Mouse (Mus musculus): ENCODE results near the gene Psd4. TPM values are rescaled to one million over a fixed set of nuclear protein-coding genes. Genes with fewer than 3 reads are reported as not detected.

The Psd4 gene
- polyA plus RNA-seq, 1 experiment from 2014 or later, result 1.3 TPM

Other genes starting within 250 kb of the Psd4 start
- not detected in 2 replicates for gene Il1f8, start 214.4 kb upstream of the Psd4 start, polyA plus RNA-seq (2016; fragmentation: Nextera tagmentation; extraction: Ambion mirVana)
- gene Il1f9, start 181.1 kb upstream of the Psd4 start, polyA plus RNA-seq (2016; fragmentation: Nextera tagmentation; extraction: Ambion mirVana), result not detected in 2 replicates
- gene Il1f6, start 152.2 kb upstream of the Psd4 start, polyA plus RNA-seq (2016; fragmentation: Nextera tagmentation; extraction: Ambion mirVana), result not detected in 2 replicates
- gene Il1f5, start 90.6 kb upstream of the Psd4 start, polyA plus RNA-seq (2016; fragmentation: Nextera tagmentation; extraction: Ambion mirVana), result not detected in 2 replicates
- gene Il1f10, start 76.4 kb upstream of the Psd4 start, polyA plus RNA-seq (2016; fragmentation: Nextera tagmentation; extraction: Ambion mirVana), result not detected in 2 replicates
- 0.08 TPM in 1 of 2 replicates, not detected in the other for gene Il1rn, start 30.7 kb upstream of the Psd4 start, polyA plus RNA-seq (2016; fragmentation: Nextera tagmentation; extraction: Ambion mirVana)
- not detected in 2 replicates for gene Pax8, start 108.0 kb downstream of the Psd4 start, polyA plus RNA-seq (2016; fragmentation: Nextera tagmentation; extraction: Ambion mirVana)

Measured in heart, embryonic 12.5 days (tissue).